Mouse (Mus musculus) gastrocnemius, postnatal 14 days (tissue): ENCODE measurements at regions not wholly inside any gene's neighbourhood (a gene's known extent, or its start where the extent isn't known, plus 50 kb on each side); places are given as distances from the start of the nearest gene placed in this dataset.
A peak's percentile ranks its signal among the peaks of the same experiment; 100 is the strongest.

Experiments used
- DNase-seq: peaks from one replicate; pipeline ENCODE4 v3.0.0; 2021; ENCODE audit warnings: mixed read lengths
- intact Hi-C: fragments of 180-260 bp; cut with DNase I; formaldehyde crosslinking; loops from one replicate; pipeline ENCODE4 v1.15.1; 2025; ENCODE audit warnings: low total_unique reads

DNA sequence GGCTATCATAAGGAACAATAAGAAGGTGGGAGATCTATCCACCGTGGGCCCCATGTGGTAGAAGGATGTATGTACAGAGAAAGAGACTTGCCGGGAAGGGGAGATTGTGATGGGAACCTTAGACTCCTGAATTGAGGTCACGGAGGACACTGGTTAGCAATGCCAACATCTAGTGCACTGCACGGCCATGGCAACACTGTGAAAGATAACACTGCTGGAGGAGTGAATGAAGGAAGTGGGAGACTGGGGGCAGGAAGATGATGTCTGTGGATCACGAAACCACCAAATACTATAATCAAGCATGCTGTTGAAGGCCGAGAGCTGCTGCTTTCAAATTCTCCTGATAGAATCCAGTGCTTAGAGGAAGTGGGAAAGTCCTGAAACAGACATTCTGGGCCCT lies 78.7 kb upstream of the Armc2 start:
- DNase-seq: no peak
- intact Hi-C loops: no loop called here

GRCm38 (mm10) chr10:42095986-42096385 lies 77.7 kb upstream of the Armc2 start:
- DNase-seq: no peak
- intact Hi-C loops: no loop called here

DNA sequence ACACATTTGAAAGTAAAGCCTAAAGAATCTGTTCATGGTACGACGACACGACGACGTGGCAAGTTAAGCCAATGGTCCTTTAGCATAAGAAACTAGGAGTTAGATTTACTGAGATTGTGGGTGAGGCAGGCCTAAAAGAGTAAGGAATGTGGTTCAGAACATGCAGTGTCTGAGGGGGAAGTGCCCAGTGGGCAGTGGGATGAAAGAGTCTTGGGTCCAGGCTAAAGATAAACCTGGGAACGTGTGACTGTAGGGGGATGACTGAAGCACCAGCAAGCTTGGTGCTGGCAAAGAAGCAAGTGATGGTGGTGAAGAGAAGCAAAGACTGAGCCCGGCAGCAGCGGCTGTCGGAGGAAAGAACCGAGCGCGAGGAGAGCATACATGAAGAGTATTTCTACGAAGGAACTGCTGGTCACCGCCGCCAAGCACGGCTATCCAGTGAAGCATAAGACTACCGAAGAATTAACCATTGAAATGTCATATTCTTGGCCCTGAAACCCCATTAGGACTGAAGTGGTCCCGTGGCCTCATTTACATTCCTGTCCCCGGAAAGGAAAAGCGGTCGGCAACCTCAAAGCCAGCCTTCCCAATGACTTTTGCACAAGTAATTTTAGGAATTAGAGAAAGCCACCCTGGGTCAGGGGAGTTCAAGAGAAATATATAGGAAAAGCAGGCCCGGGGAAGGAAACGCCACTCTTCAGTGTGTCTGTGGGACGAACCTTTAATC lies 76.2 kb upstream of the Armc2 start:
- intact Hi-C loops: no loop called here
- DNase-seq: no peak

GRCm38 (mm10) chr10:42093176-42093759 lies 75.0 kb upstream of the Armc2 start:
- intact Hi-C loops: no loop called here
- DNase-seq: no peak

- intact Hi-C loops: no loop called here
- peak; percentile 72 for DNase-seq
These were observed 74.3 kb upstream of the Armc2 start for GRCm38 (mm10) chr10:42092500-42092899.

GRCm38 (mm10) chr10:42091546-42092168 lies 73.4 kb upstream of the Armc2 start:
- no peak for DNase-seq
- intact Hi-C loops: no loop called here

- intact Hi-C loops: no loop called here
- DNase-seq: no peak
These were observed 72.6 kb upstream of the Armc2 start for GRCm38 (mm10) chr10:42090806-42091205.

DNA sequence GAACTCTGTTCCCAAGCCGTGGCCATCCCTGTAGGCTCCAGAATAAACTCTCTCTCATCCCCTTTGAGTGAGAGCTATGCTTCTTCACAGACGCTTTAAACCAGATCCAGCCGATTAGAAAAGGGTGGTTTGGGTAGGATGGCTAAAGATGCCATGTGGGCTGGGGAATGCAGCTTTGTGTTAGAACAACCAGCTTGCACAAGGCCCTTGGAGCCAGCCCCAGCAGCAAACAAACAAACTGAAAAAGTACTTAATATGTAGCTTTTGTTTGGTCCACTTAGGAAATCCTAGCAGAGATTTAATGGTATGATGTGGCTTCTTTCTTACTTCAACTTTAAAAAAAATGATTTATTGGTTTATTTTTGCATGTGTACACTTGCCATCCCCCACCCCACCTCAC lies 71.9 kb upstream of the Armc2 start:
- intact Hi-C loops: no loop called here
- DNase-seq: no peak

GRCm38 (mm10) chr10:42089686-42090085 lies 71.4 kb upstream of the Armc2 start:
- intact Hi-C loops: no loop called here
- DNase-seq: peak; percentile 53

DNA sequence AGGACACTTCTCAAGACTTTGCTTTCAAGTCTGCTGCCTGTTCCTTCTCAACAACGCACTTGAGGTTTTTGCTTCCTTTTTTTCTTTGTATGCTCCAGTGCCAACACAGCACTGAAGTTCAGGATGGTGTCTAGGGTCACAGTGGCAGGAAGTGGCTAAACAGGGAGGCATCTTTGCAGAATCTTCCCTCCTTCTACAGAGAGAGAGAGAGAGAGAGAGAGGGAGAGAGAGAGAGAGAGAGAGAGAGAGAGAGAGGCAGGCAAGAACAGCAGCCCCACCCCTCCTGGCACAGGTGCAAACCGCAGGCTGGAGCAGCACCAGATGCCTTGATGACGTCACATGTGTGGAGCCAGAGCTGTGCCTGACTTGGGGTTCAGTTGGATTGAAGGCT lies 71.0 kb upstream of the Armc2 start:
- DNase-seq: peak; percentile 87
- intact Hi-C loops: no loop called here

DNA sequence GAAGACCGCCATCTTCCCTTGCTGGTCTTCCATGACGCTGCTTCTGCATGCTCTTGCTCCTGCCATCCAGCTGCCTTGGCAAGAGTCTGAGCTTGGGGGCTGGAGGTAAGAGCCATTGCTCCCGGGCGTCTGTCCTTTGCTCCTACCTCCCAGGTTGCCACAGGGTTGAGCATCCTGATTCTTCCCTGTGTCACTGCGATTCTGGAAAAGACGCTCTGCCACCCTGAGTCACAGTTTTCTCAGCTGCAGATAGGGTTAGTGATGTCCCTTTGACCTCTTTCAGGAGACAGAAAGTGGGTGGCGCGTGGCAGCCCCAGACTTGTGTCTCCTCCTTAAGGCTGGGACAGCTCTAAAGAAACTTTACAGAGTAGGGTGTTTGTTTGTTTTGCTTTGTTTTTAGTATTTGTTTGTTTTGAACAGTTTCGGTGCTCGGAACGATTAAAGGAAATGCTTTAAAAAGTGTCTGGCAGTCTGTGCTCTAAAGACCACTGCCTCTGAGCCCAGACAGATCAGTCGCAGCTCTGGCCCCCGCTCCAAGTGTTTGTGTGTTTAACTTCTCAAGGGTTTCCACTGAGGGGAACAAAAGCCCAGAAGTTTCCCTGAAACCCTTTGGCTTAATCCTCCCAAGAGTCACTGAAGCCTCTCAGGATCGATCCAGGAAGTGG lies 70.5 kb upstream of the Armc2 start:
- DNase-seq: peak; percentile 14
- intact Hi-C loops: no loop called here

GRCm38 (mm10) chr10:42087906-42088305 lies 69.7 kb upstream of the Armc2 start:
- intact Hi-C loops: no loop called here
- DNase-seq: no peak

DNA sequence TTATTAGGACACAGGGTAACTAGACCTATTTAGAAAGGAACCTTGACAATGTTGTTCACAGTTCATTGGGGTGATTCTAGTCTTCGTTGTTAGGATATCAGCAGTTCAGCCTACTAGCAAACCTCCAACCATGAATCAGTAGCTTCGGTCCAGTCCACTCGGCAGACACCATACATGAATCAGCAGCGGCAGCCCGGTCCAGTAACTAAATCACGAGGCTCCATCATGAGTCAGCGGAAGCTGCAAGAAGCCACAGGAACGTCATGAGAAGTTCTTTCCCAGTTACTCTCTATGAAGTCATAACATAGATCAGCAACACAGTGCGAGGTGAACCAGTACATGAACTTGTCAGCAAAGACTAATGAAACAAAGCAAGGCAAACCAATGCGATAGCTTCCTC lies 68.4 kb upstream of the Armc2 start:
- no peak for DNase-seq
- intact Hi-C loops: no loop called here

- no peak for DNase-seq
- intact Hi-C loops: no loop called here
These were observed 67.1 kb upstream of the Armc2 start for GRCm38 (mm10) chr10:42085295-42085694.

- DNase-seq: no peak
- intact Hi-C loops: no loop called here
These were observed 64.1 kb upstream of the Armc2 start for GRCm38 (mm10) chr10:42082227-42082840.

GRCm38 (mm10) chr10:42079775-42080174 lies 61.5 kb upstream of the Armc2 start:
- DNase-seq: no peak

DNA sequence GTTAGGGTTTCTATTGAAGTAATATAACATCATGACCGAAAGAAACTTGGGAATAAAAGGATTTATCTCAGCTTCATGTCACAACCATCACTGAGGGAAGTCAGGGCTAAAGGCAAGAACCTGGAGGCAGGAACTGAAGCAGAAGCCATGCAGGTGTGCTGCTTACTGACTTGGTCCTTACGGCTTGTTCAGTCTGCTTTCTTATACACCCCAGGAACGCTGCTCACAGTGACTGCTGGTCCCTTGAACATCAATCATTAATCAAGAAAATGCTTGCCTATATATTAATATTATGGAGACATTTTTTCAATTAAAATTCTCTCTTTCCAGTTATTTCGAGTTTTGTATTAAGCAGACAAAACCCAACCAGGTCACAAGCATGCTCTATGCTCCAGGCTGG lies 58.5 kb upstream of the Armc2 start:
- intact Hi-C loops: no loop called here
- no peak for DNase-seq

More at GRCm38 (mm10) chr10:42079775-42080174, 61.5 kb upstream of the Armc2 start:
- intact Hi-C loops: no loop called here

DNA sequence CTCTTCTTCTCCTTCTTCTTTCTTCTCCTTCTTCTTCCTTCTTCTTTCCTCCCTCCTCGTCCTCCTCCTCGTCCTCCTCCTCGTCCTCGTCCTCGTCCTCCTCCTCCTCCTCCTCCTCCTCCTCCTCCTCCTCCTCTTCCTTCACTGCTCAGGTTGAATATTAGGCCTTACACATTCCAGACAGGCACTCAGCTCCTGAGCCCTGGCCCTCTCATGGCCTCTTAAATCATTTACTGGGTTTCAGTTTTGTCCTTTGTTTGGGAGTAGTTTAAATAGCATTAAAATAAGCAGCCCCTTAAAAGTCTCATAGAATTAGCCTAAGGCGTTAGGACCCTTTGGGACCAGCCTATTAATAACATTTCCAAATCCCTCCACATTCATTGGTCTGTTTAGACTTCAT lies 57.3 kb upstream of the Armc2 start:
- DNase-seq: no peak
- intact Hi-C loops: no loop called here

- no peak for DNase-seq
- intact Hi-C loops: no loop called here
These were observed 54.5 kb upstream of the Armc2 start for GRCm38 (mm10) chr10:42072758-42073157.

GRCm38 (mm10) chr10:42072131-42072530 lies 53.9 kb upstream of the Armc2 start:
- intact Hi-C loops: no loop called here
- DNase-seq: no peak
